Mouse (Mus musculus) limb, embryonic 14.5 days (tissue): Measurements from ENCODE around the gene Eva1c. TPM values are rescaled to one million over a fixed set of nuclear protein-coding genes. Genes with fewer than 3 reads are reported as not detected.
A peak's percentile ranks its signal among the peaks of the same experiment; 100 is the strongest.

Experiments
- ATAC-seq: fragments of 200-750 bp; cut with Nextera tagmentation; 2 replicates; pipeline ENCODE4 v1.8.0; 2017; ENCODE audit warnings: low read depth, moderate number of reproducible peaks, moderate TSS enrichment; ENCODE audit not compliant: low FRiP score
- DNase-seq: peaks from one replicate; pipeline ENCODE4 v3.0.0-alpha.2; 2015; ENCODE audit warnings: low spot score
- H3K27ac ChIP-seq: fragments of 300-500 bp; sonication (generic); replicated peaks from 2 replicates; pipeline ENCODE4 v1.5.1; 2014; ENCODE audit warnings: low read depth, mild to moderate bottlenecking, low read length, moderate library complexity, mixed read lengths
- H3K27me3 ChIP-seq: fragments of 300-500 bp; sonication (generic); 2 replicates; pipeline ENCODE4 v1.6.1; 2014; ENCODE audit warnings: low read length, mixed read lengths; ENCODE audit not compliant: control insufficient read depth, insufficient read depth
- H3K36me3 ChIP-seq: fragments of 300-500 bp; sonication (generic); 2 replicates; pipeline ENCODE4 v1.6.1; 2014; ENCODE audit warnings: mild to moderate bottlenecking, low read length, moderate library complexity, mixed read lengths; ENCODE audit not compliant: control insufficient read depth, insufficient read depth
- H3K4me1 ChIP-seq: fragments of 300-500 bp; sonication (generic); 2 replicates; pipeline ENCODE4 v1.6.1; 2014; ENCODE audit warnings: antibody characterized with exemption, low read length, mixed read lengths; ENCODE audit not compliant: control insufficient read depth, insufficient read depth
- H3K4me2 ChIP-seq: fragments of 300-500 bp; sonication (generic); replicated peaks from 2 replicates; pipeline ENCODE4 v1.6.1; 2014; ENCODE audit warnings: low read depth, mild to moderate bottlenecking, low read length, moderate library complexity; ENCODE audit not compliant: severe bottlenecking
- H3K4me3 ChIP-seq: fragments of 300-500 bp; sonication (generic); replicated peaks from 2 replicates; pipeline ENCODE4 v1.5.1; 2014; ENCODE audit warnings: low read length
- H3K9ac ChIP-seq: fragments of 300-500 bp; sonication (generic); 2 replicates; pipeline ENCODE4 v1.6.1; 2014; ENCODE audit warnings: mild to moderate bottlenecking, low read depth, low read length, moderate library complexity; ENCODE audit not compliant: severe bottlenecking
- H3K9me3 ChIP-seq: fragments of 300-500 bp; sonication (generic); 2 replicates; pipeline ENCODE4 v1.6.1; 2016; ENCODE audit warnings: low read length; ENCODE audit not compliant: control insufficient read depth
- POLR2A ChIP-seq: fragments of 200-500 bp; IDR thresholded peaks from 2 replicates; pipeline ENCODE4 v1.8.0; 2012; ENCODE audit warnings: inconsistent platforms, mild to moderate bottlenecking, moderate library complexity, borderline replicate concordance; ENCODE audit not compliant: insufficient read depth, insufficient read length; ENCODE audit errors: extremely low read depth
- WGBS: fragments of 180-500 bp; shearing (Covaris S2); extraction: QIAGEN DNeasy Blood & Tissue Kit; methylation state at CpG from one replicate; pipeline ENCODE4 v1.1.7; 2014; 5-methylcytosine and 5-hydroxymethylcytosine counted together
- polyA plus RNA-seq, 2 experiments: library from polyadenylated mRNA; depleted of rRNA in 1 of 2; stranded (reverse) in 1 of 2; unstranded in 1 of 2; fragments of >200 nt; fragmentation: Nextera tagmentation in 1 of 2; extraction: Ambion mirVana in 1 of 2; gene quantifications; 2 replicates each; pipeline versions ENCODE4 v1.2.1 to v1.2.3; 2012 to 2014

The Eva1c gene
- polyA plus RNA-seq, 2 experiments: 1.4 to 2.6 TPM

- ATAC-seq: no peak
- H3K27me3 ChIP-seq: no peaks in the 10 kb centered on the region
- H3K4me2 ChIP-seq: no peak overlapping the region
- no peak overlapping the region for H3K9ac ChIP-seq
- H3K36me3 ChIP-seq: no peaks in the 10 kb centered on the region
- DNase-seq: no peak
- no peak for TF ChIP-seq POLR2A
- peaks cover 19% of the 10 kb centered on the region for H3K4me1 ChIP-seq
- peak overlapping the region; percentile 58; the same call in 1 of the 2 replicates for H3K27ac ChIP-seq
- no peaks in the 10 kb centered on the region for H3K9me3 ChIP-seq
- WGBS: 36% methylated on average over 9 of the region's 9 CpGs
- H3K4me3 ChIP-seq: no peak overlapping the region
Measured at GRCm38 (mm10) chr16:90865652-90866051, 39.1 kb downstream of the Eva1c start.

- TF ChIP-seq POLR2A: no peak
- DNase-seq (no peak), ATAC-seq (no peak)
- H3K27ac ChIP-seq: no peak overlapping the region
- WGBS: 19% methylated on average over 6 of the region's 7 CpGs
- H3K4me1 ChIP-seq: peaks cover 19% of the 10 kb centered on the region
- H3K9ac ChIP-seq: no peak overlapping the region
- no peaks in the 10 kb centered on the region for H3K9me3 ChIP-seq
- H3K4me2 ChIP-seq: no peak overlapping the region
- no peak overlapping the region for H3K4me3 ChIP-seq
- H3K36me3 ChIP-seq: no peaks in the 10 kb centered on the region
- no peaks in the 10 kb centered on the region for H3K27me3 ChIP-seq
Measured at GRCm38 (mm10) chr16:90868129-90868528, 41.6 kb downstream of the Eva1c start.

GRCm38 (mm10) chr16:90869361-90869760 lies 42.8 kb downstream of the Eva1c start:
- no peak overlapping the region for H3K4me3 ChIP-seq
- no peaks in the 10 kb centered on the region for H3K9me3 ChIP-seq
- ATAC-seq (no peak), DNase-seq (no peak)
- no peak for TF ChIP-seq POLR2A
- H3K4me1 ChIP-seq: peaks cover 19% of the 10 kb centered on the region
- WGBS: 46% methylated on average over 4 of the region's 4 CpGs
- no peak overlapping the region for H3K9ac ChIP-seq
- no peak overlapping the region for H3K27ac ChIP-seq
- H3K4me2 ChIP-seq: no peak overlapping the region
- no peaks in the 10 kb centered on the region for H3K36me3 ChIP-seq
- no peaks in the 10 kb centered on the region for H3K27me3 ChIP-seq

GRCm38 (mm10) chr16:90872936-90873335 lies 46.4 kb downstream of the Eva1c start:
- no peaks in the 10 kb centered on the region for H3K9me3 ChIP-seq
- no peak overlapping the region for H3K4me2 ChIP-seq
- no peak overlapping the region for H3K4me3 ChIP-seq
- no peak overlapping the region for H3K9ac ChIP-seq
- 53% methylated on average over 8 of the region's 8 CpGs for WGBS
- peaks cover 2% of the 10 kb centered on the region; the same call in 1 of the 2 replicates for H3K4me1 ChIP-seq
- no peak for ATAC-seq
- DNase-seq: no peak
- TF ChIP-seq POLR2A: no peak
- no peaks in the 10 kb centered on the region for H3K36me3 ChIP-seq
- no peaks in the 10 kb centered on the region for H3K27me3 ChIP-seq
- no peak overlapping the region for H3K27ac ChIP-seq

GRCm38 (mm10) chr16:90874536-90874935 lies 48.0 kb downstream of the Eva1c start:
- Histone ChIP-seq H3K9me3 (no peaks in the 10 kb centered on the region), H3K4me3 (no peak overlapping the region), H3K36me3 (no peaks in the 10 kb centered on the region), H3K9ac (no peak overlapping the region), H3K27me3 (no peaks in the 10 kb centered on the region), H3K27ac (no peak overlapping the region), H3K4me2 (no peak overlapping the region), H3K4me1 (no peaks in the 10 kb centered on the region)
- TF ChIP-seq POLR2A: no peak
- no peak for DNase-seq
- WGBS: 63% methylated on average over 5 of the region's 5 CpGs
- ATAC-seq: no peak
